Mouse (Mus musculus) megakaryocyte, embryonic 14.5 days (primary cell): ENCODE results near the gene Hes3. TPM values are rescaled to one million over a fixed set of nuclear protein-coding genes. Genes with fewer than 3 reads are reported as not detected.

Experiments
- H3K27me3 ChIP-seq: replicated peaks from 2 replicates; pipeline ENCODE3; 2012; ENCODE audit warnings: inconsistent platforms
- H3K36me3 ChIP-seq: replicated peaks from 2 replicates; pipeline ENCODE3; 2012; ENCODE audit warnings: low read length, inconsistent platforms, mixed read lengths
- H3K4me1 ChIP-seq: 2 replicates; pipeline ENCODE4 v1.6.1; 2012; ENCODE audit warnings: inconsistent platforms
- H3K4me3 ChIP-seq: replicated peaks from 2 replicates; pipeline ENCODE3; 2012; ENCODE audit warnings: moderate library complexity, mild to moderate bottlenecking, inconsistent platforms
- H3K9me3 ChIP-seq: 2 replicates; pipeline ENCODE4 v1.6.1; 2012; ENCODE audit warnings: inconsistent platforms
- FLI1 ChIP-seq: IDR thresholded peaks from 2 replicates; pipeline ENCODE4 v1.6.1; 2012; ENCODE audit warnings: low read length, inconsistent platforms, mixed read lengths
- GATA1 ChIP-seq: IDR thresholded peaks from 3 replicates; pipeline ENCODE4 v1.6.1; 2012; ENCODE audit warnings: mixed read lengths, low read length, inconsistent platforms, borderline replicate concordance
- polyA plus RNA-seq: library from polyadenylated mRNA; stranded (reverse); fragments of >175 nt; gene quantifications from 2 replicates; pipeline ENCODE4 v1.2.3, GENCODE M21; 2012; ENCODE audit warnings: low replicate concordance; ENCODE audit not compliant: insufficient read depth

The Hes3 gene
- polyA plus RNA-seq, 1 experiment: not detected

GRCm38 (mm10) chr4:152264177-152264530 is 27.3 kb downstream of the Hes3 start:
- H3K27me3 ChIP-seq: no peaks in the 10 kb centered on the region
- TF ChIP-seq GATA1: no peak
- H3K4me3 ChIP-seq: peak overlapping the region; percentile 71
- no peaks in the 10 kb centered on the region for H3K9me3 ChIP-seq
- peaks cover 71% of the 10 kb centered on the region for H3K4me1 ChIP-seq
- peaks cover 91% of the 10 kb centered on the region for H3K36me3 ChIP-seq

- no peaks in the 10 kb centered on the region for H3K9me3 ChIP-seq
- H3K36me3 ChIP-seq: peaks cover 91% of the 10 kb centered on the region
- TF ChIP-seq GATA1 (no peak), FLI1 (no peak)
- no peaks in the 10 kb centered on the region for H3K27me3 ChIP-seq
- H3K4me1 ChIP-seq: peaks cover 71% of the 10 kb centered on the region
- peak overlapping the region; percentile 71 for H3K4me3 ChIP-seq
Measured at GRCm38 (mm10) chr4:152263512-152264176, 27.8 kb downstream of the Hes3 start.

- TF ChIP-seq FLI1: no peak
- no peak for TF ChIP-seq GATA1
Measured at GRCm38 (mm10) chr4:152263089-152263488, 28.4 kb downstream of the Hes3 start.

GRCm38 (mm10) chr4:152262187-152262586 is 29.3 kb downstream of the Hes3 start:
- no peaks in the 10 kb centered on the region for H3K9me3 ChIP-seq
- H3K4me1 ChIP-seq: peaks cover 64% of the 10 kb centered on the region
- peaks cover 86% of the 10 kb centered on the region for H3K36me3 ChIP-seq
- no peak overlapping the region for H3K4me3 ChIP-seq
- no peak for TF ChIP-seq GATA1
- TF ChIP-seq FLI1: no peak
- H3K27me3 ChIP-seq: no peaks in the 10 kb centered on the region

More at GRCm38 (mm10) chr4:152263089-152263488, 28.4 kb downstream of the Hes3 start:
- Histone ChIP-seq H3K9me3 (no peaks in the 10 kb centered on the region), H3K4me3 (no peak overlapping the region), H3K27me3 (no peaks in the 10 kb centered on the region), H3K36me3 (peaks cover 90% of the 10 kb centered on the region), H3K4me1 (peaks cover 68% of the 10 kb centered on the region)

GRCm38 (mm10) chr4:152260451-152260850 is 31.0 kb downstream of the Hes3 start:
- no peak overlapping the region for H3K4me3 ChIP-seq
- H3K27me3 ChIP-seq: no peaks in the 10 kb centered on the region
- H3K9me3 ChIP-seq: no peaks in the 10 kb centered on the region
- peaks cover 64% of the 10 kb centered on the region for H3K4me1 ChIP-seq
- TF ChIP-seq GATA1 (no peak), FLI1 (no peak)
- peaks cover 92% of the 10 kb centered on the region for H3K36me3 ChIP-seq

GRCm38 (mm10) chr4:152257070-152257469 is 34.4 kb downstream of the Hes3 start:
- Histone ChIP-seq H3K27me3 (no peaks in the 10 kb centered on the region), H3K36me3 (peaks cover 92% of the 10 kb centered on the region), H3K4me3 (no peak overlapping the region), H3K9me3 (no peaks in the 10 kb centered on the region), H3K4me1 (peaks cover 50% of the 10 kb centered on the region)
- TF ChIP-seq GATA1 (no peak), FLI1 (no peak)

GRCm38 (mm10) chr4:152253183-152253759 is 38.2 kb downstream of the Hes3 start:
- H3K27me3 ChIP-seq: no peaks in the 10 kb centered on the region
- peaks cover 63% of the 10 kb centered on the region for H3K4me1 ChIP-seq
- no peaks in the 10 kb centered on the region for H3K9me3 ChIP-seq
- H3K36me3 ChIP-seq: peaks cover 87% of the 10 kb centered on the region
- TF ChIP-seq GATA1 (no peak), FLI1 (no peak)
- no peak overlapping the region for H3K4me3 ChIP-seq

GRCm38 (mm10) chr4:152250615-152251014 is 40.8 kb downstream of the Hes3 start:
- H3K9me3 ChIP-seq: no peaks in the 10 kb centered on the region
- TF ChIP-seq GATA1: no peak
- TF ChIP-seq FLI1: no peak
- peaks cover 82% of the 10 kb centered on the region for H3K36me3 ChIP-seq

GRCm38 (mm10) chr4:152247195-152247594 is 44.3 kb downstream of the Hes3 start:
- no peak for TF ChIP-seq GATA1
- no peak for TF ChIP-seq FLI1
- Histone ChIP-seq H3K4me3 (peak overlapping the region; percentile 67), H3K27me3 (no peaks in the 10 kb centered on the region), H3K9me3 (no peaks in the 10 kb centered on the region), H3K36me3 (peaks cover 83% of the 10 kb centered on the region), H3K4me1 (peaks cover 93% of the 10 kb centered on the region)

More at GRCm38 (mm10) chr4:152250615-152251014, 40.8 kb downstream of the Hes3 start:
- Histone ChIP-seq H3K4me3 (no peak overlapping the region), H3K4me1 (peaks cover 76% of the 10 kb centered on the region), H3K27me3 (no peaks in the 10 kb centered on the region)

GRCm38 (mm10) chr4:152246011-152246410 is 45.5 kb downstream of the Hes3 start:
- TF ChIP-seq FLI1: no peak
- TF ChIP-seq GATA1: no peak
- Histone ChIP-seq H3K4me3 (no peak overlapping the region), H3K9me3 (no peaks in the 10 kb centered on the region), H3K36me3 (peaks cover 87% of the 10 kb centered on the region), H3K27me3 (no peaks in the 10 kb centered on the region), H3K4me1 (peaks cover 88% of the 10 kb centered on the region)
